Mouse (Mus musculus) layer of hippocampus, adult 2 months (tissue): ENCODE measurements around the gene Fam83e. TPM values are rescaled to one million over a fixed set of nuclear protein-coding genes. Genes with fewer than 3 reads are reported as not detected.

Experiments used
- DNase-seq, 2 experiments: peaks; one replicate each; pipeline ENCODE4 v3.0.0; 2022; ENCODE audit warnings: low spot score in 2 of 2
- H3K27ac ChIP-seq: fragments of 200-600 bp; 2 replicates; pipeline ENCODE4 v1.8.1; 2022
- H3K4me3 ChIP-seq: fragments of 200-600 bp; 2 replicates; pipeline ENCODE4 v1.8.1; 2022; ENCODE audit warnings: mild to moderate bottlenecking
- CTCF ChIP-seq: fragments of 200-600 bp; conservative IDR thresholded peaks from 2 replicates; pipeline ENCODE4 v1.8.1; 2022; ENCODE audit warnings: antibody characterized with exemption, mild to moderate bottlenecking, moderate library complexity
- total RNA-seq, 2 experiments: library from RNA; stranded (reverse); gene quantifications; 2 replicates each; pipeline ENCODE4 v1.2.3; 2021

Gene Fam83e
- total RNA-seq, 2 experiments from 2014 or later: 0.27 to 0.33 TPM

GRCm38 (mm10) chr7:45770427-45771082, 49.5 kb downstream of the Fam83e start:
- no peak for DNase-seq
- no peak for TF ChIP-seq CTCF
- Histone ChIP-seq H3K4me3 (no peak overlapping the region), H3K27ac (no peak overlapping the region)

- Histone ChIP-seq H3K27ac (no peak overlapping the region), H3K4me3 (no peak overlapping the region)
- TF ChIP-seq CTCF: no peak
- DNase-seq: no peak
These were observed 50.1 kb downstream of the Fam83e start for GRCm38 (mm10) chr7:45771101-45771500.

GRCm38 (mm10) chr7:45775237-45775636, 54.2 kb downstream of the Fam83e start:
- no peak overlapping the region for H3K4me3 ChIP-seq
- no peak for DNase-seq
- no peak overlapping the region for H3K27ac ChIP-seq
- TF ChIP-seq CTCF: no peak

Other genes with a start within 250 kb of the Fam83e start
- not detected for gene Tulp2, start 239.3 kb upstream of the Fam83e start, total RNA-seq
- 1 to 10 TPM; 2.1 to 3.1 TPM for gene Gm45808, start 234.4 kb upstream of the Fam83e start, total RNA-seq
- 1 to 10 TPM; 4.3 to 4.4 TPM for gene Dhdh, start 232.4 kb upstream of the Fam83e start, total RNA-seq
- gene Nucb1, start 210.8 kb upstream of the Fam83e start, total RNA-seq: 10 to 100 TPM; 97.6 to 98.2 TPM
- 10 to 100 TPM; 19.0 to 25.8 TPM for gene Ppp1r15a, start 194.9 kb upstream of the Fam83e start, total RNA-seq
- gene Plekha4, start 194.9 kb upstream of the Fam83e start, total RNA-seq: under 1 TPM; 0.52 to 0.79 TPM
- gene Hsd17b14, start 166.3 kb upstream of the Fam83e start, total RNA-seq: not detected
- 10 to 100 TPM; 20.6 to 28.2 TPM for gene Bcat2, start 151.1 kb upstream of the Fam83e start, total RNA-seq
- gene Fgf21, start 105.7 kb upstream of the Fam83e start, total RNA-seq: not detected
- gene Fut1, start 103.9 kb upstream of the Fam83e start, total RNA-seq: not detected
- gene Izumo1, start 99.4 kb upstream of the Fam83e start, total RNA-seq: not detected
- 1 to 10 TPM; 6.1 to 7.4 TPM for gene Rasip1, start 93.7 kb upstream of the Fam83e start, total RNA-seq
- gene Mamstr, start 81.2 kb upstream of the Fam83e start, total RNA-seq: 1 to 10 TPM; 1.2 to 4.8 TPM
- under 1 TPM; 0.13 to 0.25 TPM for gene Fut2, start 54.8 kb upstream of the Fam83e start, total RNA-seq
- gene Ntn5, start 37.2 kb upstream of the Fam83e start, total RNA-seq: 1 to 10 TPM; 6.3 to 9.3 TPM
- gene Sec1, start 26.8 kb upstream of the Fam83e start, total RNA-seq: 1 to 10 TPM; 2.2 to 2.3 TPM
- gene Car11, start 21.4 kb upstream of the Fam83e start, total RNA-seq: 100 to 1,000 TPM; 184 to 211 TPM
- 10 to 100 TPM; 69.2 to 72.8 TPM for gene Dbp, start 16.1 kb upstream of the Fam83e start, total RNA-seq
- 100 to 1,000 TPM; 342 to 353 TPM for gene Rpl18, start 5.8 kb upstream of the Fam83e start, total RNA-seq
- gene Sphk2, start 3.2 kb upstream of the Fam83e start, total RNA-seq: 10 to 100 TPM; 32.3 to 35.8 TPM
- not detected for gene Spaca4, start 4.6 kb downstream of the Fam83e start, total RNA-seq
- gene Lmtk3, start 62.5 kb downstream of the Fam83e start, total RNA-seq: 100 to 1,000 TPM; 302 to 329 TPM
- gene Sult2b1, start 63.5 kb downstream of the Fam83e start, total RNA-seq: 1 to 10 TPM; 7.1 to 9.7 TPM
- gene Cyth2, start 93.4 kb downstream of the Fam83e start, total RNA-seq: 100 to 1,000 TPM; 144 to 149 TPM
- 1 to 10 TPM; 1.6 to 1.9 TPM for gene Kcnj14, start 103.6 kb downstream of the Fam83e start, total RNA-seq
- gene Grwd1, start 109.7 kb downstream of the Fam83e start, total RNA-seq: 10 to 100 TPM; 20.5 to 22.7 TPM
- 10 to 100 TPM; 78.4 to 81.4 TPM for gene Kdelr1, start 151.6 kb downstream of the Fam83e start, total RNA-seq
- 10 to 100 TPM in 1 of 2 experiments, 1 to 10 TPM in 1; 10.0 to 11.6 TPM for gene Grin2d, start 157.2 kb downstream of the Fam83e start, total RNA-seq
- not detected for gene Syngr4, start 175.5 kb downstream of the Fam83e start, total RNA-seq
- 10 to 100 TPM; 22.1 to 22.8 TPM for gene Tmem143, start 175.7 kb downstream of the Fam83e start, total RNA-seq
- gene Emp3, start 200.2 kb downstream of the Fam83e start, total RNA-seq: 1 to 10 TPM; 1.5 to 2.3 TPM
- gene Ccdc114, start 202.9 kb downstream of the Fam83e start, total RNA-seq: 1 to 10 TPM; 3.5 to 3.8 TPM